Mouse (Mus musculus) heart, embryonic 13.5 days (tissue): ENCODE results near the gene Rtn1. TPM values are rescaled to one million over a fixed set of nuclear protein-coding genes. Genes with fewer than 3 reads are reported as not detected.

Source experiments
- ATAC-seq: fragments of 200-750 bp; cut with Nextera tagmentation; 2 replicates; pipeline ENCODE4 v1.8.0; 2017; ENCODE audit warnings: moderate TSS enrichment; ENCODE audit not compliant: insufficient number of reproducible peaks, low FRiP score, low TSS enrichment; ENCODE audit errors: extremely low read depth
- H3K27ac ChIP-seq: fragments of 300-500 bp; sonication (generic); replicated peaks from 2 replicates; pipeline ENCODE4 v1.5.1; 2015; ENCODE audit warnings: moderate library complexity, mild to moderate bottlenecking, inconsistent platforms
- H3K27me3 ChIP-seq: fragments of 300-500 bp; sonication (generic); replicated peaks from 2 replicates; pipeline ENCODE4 v1.6.1; 2015; ENCODE audit warnings: mild to moderate bottlenecking, inconsistent platforms
- H3K36me3 ChIP-seq: fragments of 300-500 bp; sonication (generic); 2 replicates; pipeline ENCODE4 v1.6.1; 2015; ENCODE audit warnings: mild to moderate bottlenecking, inconsistent platforms
- H3K4me1 ChIP-seq: fragments of 300-500 bp; sonication (generic); 2 replicates; pipeline ENCODE4 v1.6.1; 2015; ENCODE audit warnings: inconsistent platforms
- H3K4me2 ChIP-seq: fragments of 300-500 bp; sonication (generic); 2 replicates; pipeline ENCODE4 v1.6.1; 2015; ENCODE audit warnings: inconsistent platforms, mild to moderate bottlenecking, moderate library complexity
- H3K4me3 ChIP-seq: fragments of 300-500 bp; sonication (generic); 2 replicates; pipeline ENCODE4 v1.5.1; 2015; ENCODE audit warnings: moderate library complexity, mild to moderate bottlenecking, inconsistent platforms
- H3K9ac ChIP-seq: fragments of 300-500 bp; sonication (generic); 2 replicates; pipeline ENCODE4 v1.6.1; 2015; ENCODE audit warnings: inconsistent platforms, mild to moderate bottlenecking, moderate library complexity
- H3K9me3 ChIP-seq: fragments of 300-500 bp; sonication (generic); 2 replicates; pipeline ENCODE4 v1.6.1; 2016; ENCODE audit warnings: inconsistent platforms
- WGBS: fragments of 180-500 bp; shearing (Covaris S2); methylation state at CpG from one replicate; pipeline ENCODE4 v1.1.7; 2015; ENCODE audit warnings: mixed read lengths; 5-methylcytosine and 5-hydroxymethylcytosine counted together
- polyA plus RNA-seq: library from polyadenylated mRNA; unstranded; fragments of >200 nt; fragmentation: Nextera tagmentation; extraction: Ambion mirVana; gene quantifications from 2 replicates; pipeline ENCODE4 v1.2.1, GENCODE M21; 2015

The Rtn1 gene
- polyA plus RNA-seq, 1 experiment from 2014 or later, result 15.8 TPM

- WGBS, result 39% methylated on average over 5 of the region's 5 CpGs
- no peak overlapping the region for H3K9ac ChIP-seq
- H3K4me1 ChIP-seq, result no peaks in the 10 kb centered on the region
- no peaks in the 10 kb centered on the region for H3K36me3 ChIP-seq
- ATAC-seq, result no peak
- no peak overlapping the region for H3K4me2 ChIP-seq
- no peaks in the 10 kb centered on the region for H3K9me3 ChIP-seq
- no peak overlapping the region for H3K4me3 ChIP-seq
- H3K27ac ChIP-seq, result no peak overlapping the region
- H3K27me3 ChIP-seq, result no peaks in the 10 kb centered on the region
These were observed 195.3 kb downstream of the Rtn1 start for GRCm38 (mm10) chr12:72213554-72213953.

- Histone ChIP-seq H3K4me2 (no peak overlapping the region), H3K36me3 (no peaks in the 10 kb centered on the region), H3K27me3 (no peaks in the 10 kb centered on the region), H3K4me3 (no peak overlapping the region), H3K27ac (no peak overlapping the region), H3K9me3 (no peaks in the 10 kb centered on the region), H3K9ac (no peak overlapping the region), H3K4me1 (peaks cover 12% of the 10 kb centered on the region)
- no peak for ATAC-seq
- 76% methylated on average over 3 of the region's 3 CpGs for WGBS
These were observed 208.0 kb downstream of the Rtn1 start for GRCm38 (mm10) chr12:72200828-72201227.

- ATAC-seq, result no peak
- H3K9ac ChIP-seq, result no peak overlapping the region
- peaks cover 12% of the 10 kb centered on the region for H3K4me1 ChIP-seq
- H3K27ac ChIP-seq, result 0 out of 2 replicates have a peak overlapping the region, but pooled peaks have one; percentile 8
- no peaks in the 10 kb centered on the region for H3K27me3 ChIP-seq
- 44% methylated on average over 18 of the region's 18 CpGs for WGBS
- H3K36me3 ChIP-seq, result no peaks in the 10 kb centered on the region
- no peak overlapping the region for H3K4me3 ChIP-seq
- peak overlapping the region; percentile 35 for H3K4me2 ChIP-seq
- no peaks in the 10 kb centered on the region for H3K9me3 ChIP-seq
These were observed 210.8 kb downstream of the Rtn1 start for GRCm38 (mm10) chr12:72197925-72198486.

GRCm38 (mm10) chr12:72197434-72197833 lies 211.4 kb downstream of the Rtn1 start:
- no peak for ATAC-seq
- 44% methylated on average over 7 of the region's 7 CpGs for WGBS
- Histone ChIP-seq H3K4me2 (no peak overlapping the region), H3K4me1 (peaks cover 12% of the 10 kb centered on the region), H3K9me3 (no peaks in the 10 kb centered on the region), H3K27me3 (no peaks in the 10 kb centered on the region), H3K27ac (no peak overlapping the region), H3K4me3 (no peak overlapping the region), H3K36me3 (no peaks in the 10 kb centered on the region), H3K9ac (no peak overlapping the region)

GRCm38 (mm10) chr12:72184929-72185328 lies 223.9 kb downstream of the Rtn1 start, which contains the start of gene Ccdc175:
Gene Ccdc175, minus strand, starts transcription at chr12:72185029.
- no peaks in the 10 kb centered on the region for H3K27me3 ChIP-seq
- WGBS, result 58% methylated on average over 12 of the region's 12 CpGs
- no peak within 1 kb of the TSS for H3K4me2 ChIP-seq
- no peak within 1 kb of the TSS for H3K9ac ChIP-seq
- H3K4me1 ChIP-seq, result no peaks in the 10 kb centered on the region
- no peak for ATAC-seq
- H3K4me3 ChIP-seq, result no peak within 1 kb of the TSS
- no peaks in the 10 kb centered on the region for H3K36me3 ChIP-seq
- no peaks in the 10 kb centered on the region for H3K9me3 ChIP-seq
- no peak within 1 kb of the TSS for H3K27ac ChIP-seq

- no peak overlapping the region for H3K9ac ChIP-seq
- 64% methylated on average over 4 of the region's 4 CpGs for WGBS
- H3K4me1 ChIP-seq, result no peaks in the 10 kb centered on the region
- H3K27me3 ChIP-seq, result no peaks in the 10 kb centered on the region
- H3K27ac ChIP-seq, result no peak overlapping the region
- no peaks in the 10 kb centered on the region for H3K36me3 ChIP-seq
- H3K9me3 ChIP-seq, result 0 out of 2 replicates have a peak, but pooled peaks cover 6% of the 10 kb centered on the region
- no peak overlapping the region for H3K4me2 ChIP-seq
- no peak overlapping the region for H3K4me3 ChIP-seq
- no peak for ATAC-seq
These were observed 229.3 kb downstream of the Rtn1 start for GRCm38 (mm10) chr12:72179561-72179960.

- H3K27me3 ChIP-seq, result no peaks in the 10 kb centered on the region
- H3K4me2 ChIP-seq, result no peak overlapping the region
- no peak for ATAC-seq
- H3K9me3 ChIP-seq, result 0 out of 2 replicates have a peak, but pooled peaks cover 6% of the 10 kb centered on the region
- no peaks in the 10 kb centered on the region for H3K36me3 ChIP-seq
- no peak overlapping the region for H3K27ac ChIP-seq
- no peaks in the 10 kb centered on the region for H3K4me1 ChIP-seq
- WGBS, result 76% methylated on average over 3 of the region's 3 CpGs
- H3K4me3 ChIP-seq, result no peak overlapping the region
- no peak overlapping the region for H3K9ac ChIP-seq
These were observed 230.5 kb downstream of the Rtn1 start for GRCm38 (mm10) chr12:72178322-72178721.

Other genes starting within 250 kb of the Rtn1 start
- gene Ccdc175, start 224.0 kb downstream of the Rtn1 start, polyA plus RNA-seq, result not detected in 2 replicates
- 0.79 and 1.0 TPM in 2 replicates for gene Lrrc9, start 32.8 kb upstream of the Rtn1 start, polyA plus RNA-seq
- gene Pcnx4, start 127.3 kb upstream of the Rtn1 start, polyA plus RNA-seq, result 6.2 and 6.9 TPM in 2 replicates
- not detected in 2 replicates for gene Gm4756, start 240.6 kb upstream of the Rtn1 start, polyA plus RNA-seq